Mouse (Mus musculus) left cerebral cortex, postnatal 25 days (tissue): ENCODE results near the gene Vav3. TPM values are rescaled to one million over a fixed set of nuclear protein-coding genes. Genes with fewer than 3 reads are reported as not detected.

Source experiments
- DNase-seq, 2 experiments: peaks; one replicate each; pipeline ENCODE4 v3.0.0; 2022; ENCODE audit warnings: low spot score in 2 of 2, mixed read lengths in 1 of 2
- intact Hi-C: fragments of 180-260 bp; cut with DNase I; formaldehyde crosslinking; loops from one replicate; pipeline ENCODE4 v1.15.1; 2025
- total RNA-seq, 2 experiments: library from RNA; stranded (reverse); gene quantifications; 2 replicates each; pipeline ENCODE4 v1.2.3; 2021

The Vav3 gene
- total RNA-seq, 2 experiments from 2014 or later, result 6.6 to 6.7 TPM

DNA sequence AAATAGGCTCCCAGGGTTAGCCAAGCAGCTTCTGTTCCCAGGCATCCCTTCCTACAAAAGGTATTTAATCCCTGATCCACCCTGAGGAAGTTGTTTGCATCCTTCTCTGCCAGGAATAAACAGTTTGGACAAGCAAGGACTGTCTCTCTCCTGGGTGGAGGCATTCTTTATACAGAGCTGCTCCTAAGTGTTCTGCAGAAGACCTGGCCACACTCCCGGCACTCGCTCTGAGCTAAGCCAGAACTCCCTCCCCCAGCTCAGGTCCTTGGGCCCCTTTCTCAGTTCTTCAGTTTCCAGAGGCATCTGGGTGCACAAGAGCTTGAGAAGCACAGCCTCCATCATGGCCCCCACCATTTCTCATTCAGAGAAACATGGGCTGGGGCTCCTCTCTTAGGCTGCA lies 216.9 kb downstream of the Vav3 start:
- intact Hi-C loops, result no loop called here
- no peak for DNase-seq

- intact Hi-C loops, result no loop called here
These were observed 220.8 kb downstream of the Vav3 start for GRCm38 (mm10) chr3:109561295-109561694.

DNA sequence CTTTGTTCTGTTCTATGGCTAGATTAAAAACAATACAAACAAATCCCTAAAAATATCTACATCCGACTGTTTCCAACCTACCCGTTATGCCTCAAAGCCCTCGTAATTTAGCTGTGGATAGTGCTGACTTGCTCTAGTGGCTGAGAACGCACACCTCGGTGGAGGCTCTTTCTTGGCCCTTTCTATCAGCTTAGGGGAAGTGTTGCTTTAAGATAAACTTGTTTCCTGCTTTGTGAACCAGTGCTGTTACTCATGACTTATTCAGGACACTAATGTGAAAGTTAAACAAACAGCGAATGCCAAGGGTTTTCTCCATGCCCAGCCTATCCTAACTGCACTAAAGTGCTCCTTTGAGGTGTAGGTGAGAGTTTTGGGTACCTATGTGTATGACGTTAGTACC lies 221.3 kb downstream of the Vav3 start:
- intact Hi-C loops, result no loop called here
- DNase-seq, result no peak

More at GRCm38 (mm10) chr3:109561295-109561694, 220.8 kb downstream of the Vav3 start:
- DNase-seq, result no peak

- intact Hi-C loops, result no loop called here
- DNase-seq, result no peak
These were observed 221.8 kb downstream of the Vav3 start for GRCm38 (mm10) chr3:109562268-109562667.

GRCm38 (mm10) chr3:109564443-109564842 lies 224.0 kb downstream of the Vav3 start:
- intact Hi-C loops, result no loop called here
- DNase-seq, result no peak

DNA sequence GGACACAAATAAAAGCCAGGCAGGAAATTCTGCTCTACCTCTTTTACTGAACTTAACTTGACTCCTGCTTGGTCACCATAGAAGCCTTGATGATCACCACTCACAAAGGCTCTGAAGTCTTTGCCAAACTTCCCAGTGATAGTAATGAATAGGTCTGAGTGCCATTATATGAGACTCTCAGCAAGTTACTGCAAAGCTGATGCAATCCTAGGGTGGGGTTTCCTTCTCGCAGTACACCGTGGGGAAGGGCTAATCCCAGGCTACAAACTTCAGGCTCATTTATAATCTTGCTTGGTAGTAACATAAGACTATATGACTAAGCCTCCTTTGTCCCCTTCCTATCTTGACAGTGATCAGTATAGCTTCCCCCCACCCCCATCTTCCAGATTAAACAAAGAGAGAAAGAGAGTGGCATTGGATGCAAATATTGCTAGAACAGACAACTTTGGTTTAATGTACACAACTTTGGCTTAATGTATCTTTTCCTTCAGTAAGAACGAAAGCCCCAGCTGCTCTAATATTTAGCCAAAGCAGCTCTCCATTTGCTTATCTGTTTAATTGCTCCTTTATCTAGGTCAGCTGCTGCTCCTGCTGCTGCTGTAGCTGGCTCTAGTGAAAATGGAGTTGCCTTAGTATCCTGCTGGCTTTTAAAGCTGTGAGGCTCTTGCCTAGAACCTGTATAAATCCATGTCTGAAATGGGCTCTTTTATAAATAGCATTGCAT lies 228.3 kb downstream of the Vav3 start:
- no peak for DNase-seq
- intact Hi-C loops, result no loop called here

- DNase-seq, result no peak
- intact Hi-C loops, result no loop called here
These were observed 231.0 kb downstream of the Vav3 start for GRCm38 (mm10) chr3:109571483-109571882.

DNA sequence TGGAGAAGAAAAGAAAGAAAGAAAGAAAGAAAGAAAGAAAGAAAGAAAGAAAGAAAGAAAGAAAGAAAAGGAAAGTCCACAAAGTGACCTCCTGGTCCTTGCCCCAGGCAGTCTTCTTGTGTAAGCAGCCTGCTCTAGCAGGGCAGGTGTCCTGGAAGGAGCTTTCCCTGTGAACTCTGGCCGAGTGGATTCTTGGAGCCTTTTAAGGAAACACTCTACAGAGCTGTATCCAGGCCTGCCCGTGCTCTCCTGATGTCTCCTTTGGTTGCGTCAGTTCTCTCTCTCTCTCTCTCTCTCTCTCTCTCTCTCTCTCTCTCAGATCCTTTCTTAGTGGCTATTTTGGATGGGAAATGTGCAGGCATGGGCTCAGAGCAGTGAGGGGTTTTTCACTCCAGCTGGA lies 232.4 kb downstream of the Vav3 start:
- DNase-seq, result no peak
- intact Hi-C loops, result no loop called here

DNA sequence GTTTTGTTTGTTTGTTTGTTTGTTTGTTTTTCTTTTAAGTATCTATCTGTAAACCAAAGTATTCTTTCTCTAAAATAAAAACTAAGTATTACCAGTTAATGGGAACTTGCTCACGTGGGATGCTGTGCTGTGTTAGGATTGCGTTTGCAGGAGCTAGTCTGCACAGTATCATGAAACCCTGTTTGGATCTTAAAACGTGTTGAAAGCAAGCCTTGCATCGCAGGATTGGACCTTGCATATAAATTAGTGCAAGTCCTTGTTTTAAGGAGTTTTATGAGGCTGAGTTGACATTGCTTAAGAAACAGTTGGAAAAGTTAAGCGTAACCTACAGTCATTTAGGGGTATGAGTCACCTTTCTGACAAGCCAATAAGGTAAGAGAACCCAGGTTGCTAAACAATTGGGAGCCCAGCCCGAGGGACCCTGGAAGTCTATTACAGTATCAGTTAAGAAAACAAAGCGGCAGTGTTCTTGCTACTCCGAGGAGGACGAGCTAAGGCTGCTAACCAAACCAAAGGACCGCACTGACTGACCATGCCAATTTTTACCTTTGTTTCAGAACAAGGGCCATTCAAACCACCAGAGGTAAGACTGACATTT lies 233.2 kb downstream of the Vav3 start:
- no peak for DNase-seq
- intact Hi-C loops, result no loop called here

DNA sequence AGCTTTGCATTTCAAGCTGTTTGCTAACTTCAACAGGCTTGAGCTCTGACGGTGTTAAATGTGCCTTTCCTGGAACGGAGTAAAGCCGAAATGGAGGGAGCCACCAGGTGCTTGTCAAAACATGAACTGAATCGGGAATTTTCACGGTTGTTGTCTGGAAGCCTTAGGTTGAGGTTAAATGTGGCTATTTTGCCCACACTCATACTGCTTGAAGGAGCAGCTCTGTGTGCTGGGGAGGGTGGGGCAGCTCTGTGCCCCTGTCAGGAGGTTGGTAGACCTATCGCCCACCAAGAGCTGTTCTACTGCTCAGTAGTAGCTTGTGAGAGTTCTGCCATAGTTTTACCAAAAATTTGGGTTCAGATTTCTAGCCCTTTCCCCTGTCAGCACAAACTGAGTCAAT lies 233.7 kb downstream of the Vav3 start:
- intact Hi-C loops, result no loop called here
- no peak for DNase-seq

DNA sequence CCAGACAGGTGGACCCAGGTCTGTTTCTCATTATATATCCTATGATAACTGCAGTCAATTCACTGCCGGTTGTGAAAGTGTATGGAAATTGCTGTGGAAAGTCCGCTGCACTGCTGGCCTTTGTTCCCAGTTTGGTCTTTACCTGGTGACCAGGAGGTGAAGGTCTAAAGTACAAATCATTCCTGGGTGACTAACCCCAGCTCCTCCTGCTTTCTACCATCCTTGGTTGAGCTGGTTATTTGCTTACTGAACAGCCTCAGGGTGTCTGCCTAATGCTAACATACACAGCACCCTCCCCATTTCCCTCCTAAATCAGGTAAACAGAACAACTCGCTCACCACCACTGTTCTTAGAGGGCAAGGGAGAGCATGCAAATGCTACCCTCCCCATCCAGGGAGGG lies 237.9 kb downstream of the Vav3 start:
- DNase-seq, result no peak
- intact Hi-C loops, result no loop called here

GRCm38 (mm10) chr3:109578983-109579382 lies 238.5 kb downstream of the Vav3 start:
- DNase-seq, result no peak
- intact Hi-C loops, result no loop called here

GRCm38 (mm10) chr3:109585946-109586345 lies 245.5 kb downstream of the Vav3 start:
- intact Hi-C loops, result no loop called here

DNA sequence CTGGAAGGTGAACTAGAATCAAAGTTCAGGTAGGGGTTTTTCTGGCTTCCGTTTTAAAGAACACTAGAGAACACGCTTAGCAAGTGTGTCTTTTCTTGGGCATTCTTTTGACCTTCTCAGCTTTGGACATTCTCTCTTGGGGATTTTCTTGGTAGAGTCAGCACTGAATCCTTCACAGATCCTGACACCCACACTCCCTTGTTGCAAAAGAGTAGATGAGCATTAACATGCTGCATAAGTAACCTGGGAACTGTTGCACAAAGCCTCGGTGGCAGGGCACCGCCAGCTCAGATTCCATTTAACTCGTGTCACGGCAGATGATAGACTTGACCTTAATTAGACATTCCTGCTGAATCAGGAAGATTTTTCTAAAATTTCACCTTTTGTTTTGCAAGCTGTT lies 252.5 kb downstream of the Vav3 start:
- DNase-seq, result no peak
- intact Hi-C loops, result no loop called here

More at GRCm38 (mm10) chr3:109585946-109586345, 245.5 kb downstream of the Vav3 start:
- no peak for DNase-seq

- no peak for DNase-seq
- intact Hi-C loops, result no loop called here
These were observed 255.6 kb downstream of the Vav3 start for GRCm38 (mm10) chr3:109596084-109596483.

- intact Hi-C loops, result no loop called here
- DNase-seq, result no peak
These were observed 260.4 kb downstream of the Vav3 start for GRCm38 (mm10) chr3:109600699-109601451.

DNA sequence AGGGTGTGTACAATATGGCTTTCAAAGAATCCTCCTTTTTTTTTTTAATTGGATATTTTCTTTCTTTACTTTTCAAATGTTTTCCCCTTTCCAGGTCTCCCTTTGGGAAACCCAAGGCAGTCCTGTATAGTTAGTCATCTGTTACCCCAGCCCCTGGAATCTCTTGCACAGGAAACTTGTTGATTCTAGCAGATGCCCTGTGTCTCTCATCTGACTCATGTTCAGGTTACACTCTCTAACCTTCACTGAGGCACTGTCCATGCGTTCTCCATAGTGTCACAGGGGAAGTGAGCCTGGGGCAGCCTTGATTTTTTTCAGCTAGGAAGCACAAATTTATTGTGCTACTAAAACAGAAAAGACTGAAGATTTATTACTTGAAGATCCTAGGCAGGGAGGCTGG lies 262.3 kb downstream of the Vav3 start:
- intact Hi-C loops, result no loop called here
- DNase-seq, result no peak

GRCm38 (mm10) chr3:109606121-109606520 lies 265.7 kb downstream of the Vav3 start:
- peak in 1 of 2 experiments; percentile 58 for DNase-seq
- intact Hi-C loops, result no loop called here

GRCm38 (mm10) chr3:109621721-109622120 lies 281.3 kb downstream of the Vav3 start:
- intact Hi-C loops, result no loop called here
- no peak for DNase-seq

GRCm38 (mm10) chr3:109622361-109622760 lies 281.9 kb downstream of the Vav3 start:
- no peak for DNase-seq
- intact Hi-C loops, result no loop called here

- no peak for DNase-seq
These were observed 282.4 kb downstream of the Vav3 start for GRCm38 (mm10) chr3:109622816-109623215.

More at GRCm38 (mm10) chr3:109622816-109623215, 282.4 kb downstream of the Vav3 start:
- intact Hi-C loops, result no loop called here
